Mouse (Mus musculus) limb, embryonic 11.5 days (tissue): ENCODE results near the gene Gm49380. TPM values are rescaled to one million over a fixed set of nuclear protein-coding genes. Genes with fewer than 3 reads are reported as not detected.

Experiments used
- ATAC-seq: fragments of 200-750 bp; cut with Nextera tagmentation; 2 replicates; pipeline ENCODE4 v1.8.0; 2017; ENCODE audit warnings: low read depth; ENCODE audit not compliant: insufficient number of reproducible peaks, low FRiP score, low TSS enrichment
- DNase-seq: peaks from one replicate; pipeline ENCODE4 v3.0.0-alpha.2; 2015; ENCODE audit warnings: low spot score
- H3K27ac ChIP-seq: fragments of 300-500 bp; sonication (generic); replicated peaks from 2 replicates; pipeline ENCODE4 v1.5.1; 2014; ENCODE audit warnings: low read depth, mild to moderate bottlenecking, low read length
- H3K27me3 ChIP-seq: fragments of 300-500 bp; sonication (generic); 2 replicates; pipeline ENCODE4 v1.6.1; 2014; ENCODE audit warnings: mild to moderate bottlenecking, low read length, mixed read lengths; ENCODE audit not compliant: control insufficient read depth, insufficient read depth
- H3K36me3 ChIP-seq: fragments of 300-500 bp; sonication (generic); 2 replicates; pipeline ENCODE4 v1.6.1; 2014; ENCODE audit warnings: mild to moderate bottlenecking, low read length, moderate library complexity, mixed read lengths; ENCODE audit not compliant: control insufficient read depth, insufficient read depth
- H3K4me1 ChIP-seq: fragments of 300-500 bp; sonication (generic); 2 replicates; pipeline ENCODE4 v1.6.1; 2014; ENCODE audit warnings: low read length, mixed read lengths; ENCODE audit not compliant: control insufficient read depth, insufficient read depth
- H3K4me2 ChIP-seq: fragments of 300-500 bp; sonication (generic); 2 replicates; pipeline ENCODE4 v1.6.1; 2014; ENCODE audit warnings: low read depth, mild to moderate bottlenecking, moderate library complexity; ENCODE audit not compliant: severe bottlenecking
- H3K4me3 ChIP-seq: fragments of 300-500 bp; sonication (generic); 2 replicates; pipeline ENCODE4 v1.5.1; 2014; ENCODE audit warnings: low read depth, low read length
- H3K9ac ChIP-seq: fragments of 300-500 bp; sonication (generic); 2 replicates; pipeline ENCODE4 v1.6.1; 2014; ENCODE audit warnings: mild to moderate bottlenecking, low read length
- H3K9me3 ChIP-seq: fragments of 300-500 bp; sonication (generic); 2 replicates; pipeline ENCODE4 v1.6.1; 2016; ENCODE audit warnings: low read length; ENCODE audit not compliant: control insufficient read depth
- WGBS: fragments of 180-500 bp; shearing (Covaris S2); extraction: QIAGEN DNeasy Blood & Tissue Kit; methylation state at CpG from one replicate; pipeline ENCODE4 v1.1.7; 2014; 5-methylcytosine and 5-hydroxymethylcytosine counted together
- polyA plus RNA-seq: library from polyadenylated mRNA; unstranded; fragments of >200 nt; fragmentation: Nextera tagmentation; extraction: Ambion mirVana; gene quantifications from 2 replicates; pipeline ENCODE4 v1.2.1, GENCODE M21; 2014

The Gm49380 gene
- polyA plus RNA-seq, 1 experiment from 2014 or later, result not detected

DNA sequence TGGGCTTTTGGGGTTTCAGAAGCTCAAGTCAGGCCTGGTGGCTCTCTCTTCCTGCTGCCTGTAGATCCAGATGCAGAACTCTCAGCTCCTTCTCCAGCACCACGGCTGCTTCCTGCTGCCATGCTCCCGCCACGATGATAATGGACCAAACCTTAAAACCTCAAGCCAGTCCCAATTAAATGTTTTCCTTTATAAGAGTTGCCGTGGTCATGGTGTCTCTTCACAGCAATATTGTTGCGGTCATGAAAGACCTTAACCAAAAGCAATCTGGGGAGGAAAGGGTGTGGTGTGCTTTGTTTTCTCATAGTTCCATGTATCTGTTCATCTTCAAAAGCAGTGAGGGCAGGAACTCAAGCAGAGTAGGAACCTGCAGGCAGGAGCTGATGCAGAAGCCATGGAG, 76.2 kb downstream of the Gm49380 start:
- Histone ChIP-seq H3K4me2 (no peak overlapping the region), H3K9ac (no peak overlapping the region), H3K27me3 (peaks cover under 1% of the 10 kb centered on the region; the same call in 1 of the 2 replicates), H3K27ac (no peak overlapping the region), H3K4me3 (no peak overlapping the region), H3K4me1 (no peaks in the 10 kb centered on the region), H3K9me3 (no peaks in the 10 kb centered on the region), H3K36me3 (no peaks in the 10 kb centered on the region)
- no peak for ATAC-seq
- WGBS, result 89% methylated on average over 5 of the region's 5 CpGs
- DNase-seq, result no peak

DNA sequence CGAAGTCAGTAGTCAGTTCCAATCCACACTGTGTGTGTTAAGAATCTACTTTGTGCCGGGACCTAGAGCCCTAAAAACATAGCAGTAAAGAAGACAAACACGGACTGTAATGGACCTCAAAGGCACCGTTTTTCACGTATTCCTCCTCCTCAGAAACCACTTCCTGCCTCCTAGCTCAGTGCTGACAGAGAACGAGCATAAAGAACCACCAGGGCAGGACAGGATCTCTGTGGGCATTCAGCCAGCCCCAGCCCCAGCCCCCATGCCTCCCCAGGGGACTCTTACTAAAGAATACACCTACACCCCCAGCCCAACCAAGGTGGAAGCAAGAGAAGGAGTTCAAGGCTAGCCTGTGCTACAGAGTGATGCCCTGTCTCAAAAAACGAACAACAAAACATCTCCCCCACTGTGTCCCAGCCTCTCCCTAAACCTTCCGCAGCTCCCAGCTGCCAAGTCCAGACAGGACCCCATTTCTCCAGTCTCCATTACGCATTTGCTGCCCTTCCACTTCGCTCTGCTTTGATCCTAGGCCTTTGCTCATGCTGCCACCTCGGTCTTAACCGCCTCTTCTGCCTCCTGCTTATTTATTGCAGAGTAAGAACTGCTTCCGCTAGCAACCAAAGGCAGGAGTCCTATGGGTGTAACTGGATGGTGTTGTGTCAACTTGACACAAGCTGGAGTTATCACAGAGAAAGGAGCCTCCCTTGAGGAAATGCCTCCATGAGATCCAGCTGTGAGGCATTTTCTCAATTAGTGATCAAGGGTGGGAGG, 79.2 kb downstream of the Gm49380 start:
- 65% methylated on average over 13 of the region's 13 CpGs for WGBS
- no peaks in the 10 kb centered on the region for H3K4me1 ChIP-seq
- H3K4me3 ChIP-seq, result no peak overlapping the region
- H3K9me3 ChIP-seq, result no peaks in the 10 kb centered on the region
- no peak overlapping the region for H3K9ac ChIP-seq
- no peak for ATAC-seq
- H3K36me3 ChIP-seq, result no peaks in the 10 kb centered on the region
- no peak for DNase-seq
- H3K27me3 ChIP-seq, result no peaks in the 10 kb centered on the region
- H3K4me2 ChIP-seq, result no peak overlapping the region
- no peak overlapping the region for H3K27ac ChIP-seq

DNA sequence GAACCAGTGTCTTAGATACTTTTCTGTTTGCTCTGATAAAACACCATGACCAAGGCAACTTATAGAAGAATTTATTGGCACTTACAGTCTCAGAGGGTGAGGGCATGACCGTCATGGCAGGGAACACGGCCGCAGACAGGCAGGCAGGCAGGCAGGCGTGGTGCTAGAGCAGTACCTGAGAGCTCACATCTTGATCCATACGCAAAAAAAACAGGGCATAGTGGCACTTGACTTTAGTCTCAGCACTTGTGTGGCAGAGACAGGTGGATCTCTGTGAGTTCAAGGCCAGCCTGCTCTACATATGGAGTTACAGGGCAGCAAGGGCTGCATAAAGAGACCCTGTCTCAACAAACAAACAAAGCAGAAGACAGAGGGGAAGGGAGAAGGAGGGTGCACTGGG, 80.0 kb downstream of the Gm49380 start:
- DNase-seq (no peak), ATAC-seq (no peak)
- no peak overlapping the region for H3K9ac ChIP-seq
- H3K36me3 ChIP-seq, result no peaks in the 10 kb centered on the region
- no peaks in the 10 kb centered on the region for H3K27me3 ChIP-seq
- 94% methylated on average over 5 of the region's 5 CpGs for WGBS
- no peak overlapping the region for H3K4me3 ChIP-seq
- no peaks in the 10 kb centered on the region for H3K4me1 ChIP-seq
- no peak overlapping the region for H3K27ac ChIP-seq
- no peaks in the 10 kb centered on the region for H3K9me3 ChIP-seq
- no peak overlapping the region for H3K4me2 ChIP-seq

DNA sequence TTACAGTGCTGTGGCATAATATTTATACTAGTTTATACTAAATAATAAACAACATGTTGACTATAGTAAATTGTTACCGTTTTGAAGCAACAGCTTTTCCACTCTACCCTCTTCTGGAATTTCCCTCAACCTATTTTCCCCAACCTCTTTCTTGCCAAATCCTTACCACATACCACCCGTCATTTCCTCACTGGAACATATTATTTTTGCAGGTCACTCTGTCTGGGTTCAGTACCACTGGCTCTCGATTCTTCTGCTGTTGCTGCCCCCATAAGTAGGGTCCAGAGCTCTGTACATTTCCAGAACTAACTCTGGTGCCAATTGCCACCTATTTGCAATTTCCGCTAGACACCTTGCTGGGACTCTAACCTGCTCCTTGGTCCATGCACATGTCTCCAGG, 81.4 kb downstream of the Gm49380 start:
- no peak for ATAC-seq
- Histone ChIP-seq H3K9me3 (no peaks in the 10 kb centered on the region), H3K4me3 (no peak overlapping the region), H3K4me1 (no peaks in the 10 kb centered on the region), H3K4me2 (no peak overlapping the region), H3K27ac (no peak overlapping the region), H3K27me3 (no peaks in the 10 kb centered on the region), H3K36me3 (no peaks in the 10 kb centered on the region), H3K9ac (no peak overlapping the region)
- DNase-seq, result no peak
- WGBS, result 86% methylated on average over 4 of the region's 4 CpGs

DNA sequence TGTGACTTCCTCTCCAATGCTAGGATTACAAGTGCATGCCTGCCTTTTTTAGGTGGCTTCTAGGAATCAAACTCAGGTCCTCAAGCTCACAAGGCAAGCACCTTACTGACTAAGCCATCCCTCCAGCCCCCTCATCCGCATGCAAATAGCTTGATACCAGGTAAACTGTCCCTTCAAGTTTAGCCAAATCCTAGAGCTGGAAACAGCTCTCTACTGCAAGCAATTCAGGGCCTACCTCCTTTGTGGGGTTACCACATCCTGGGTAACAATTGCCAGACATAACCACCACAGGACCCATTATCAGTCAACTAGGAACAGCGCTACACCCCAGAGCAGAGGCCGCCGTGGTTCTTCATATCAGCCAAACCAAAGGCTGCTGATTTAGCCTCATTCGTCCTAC, 82.2 kb downstream of the Gm49380 start:
- 80% methylated on average over 5 of the region's 5 CpGs for WGBS
- DNase-seq, result no peak
- H3K36me3 ChIP-seq, result no peaks in the 10 kb centered on the region
- H3K27ac ChIP-seq, result no peak overlapping the region
- H3K4me2 ChIP-seq, result no peak overlapping the region
- H3K9me3 ChIP-seq, result no peaks in the 10 kb centered on the region
- ATAC-seq, result no peak
- no peak overlapping the region for H3K4me3 ChIP-seq
- H3K4me1 ChIP-seq, result no peaks in the 10 kb centered on the region
- no peaks in the 10 kb centered on the region for H3K27me3 ChIP-seq
- no peak overlapping the region for H3K9ac ChIP-seq

DNA sequence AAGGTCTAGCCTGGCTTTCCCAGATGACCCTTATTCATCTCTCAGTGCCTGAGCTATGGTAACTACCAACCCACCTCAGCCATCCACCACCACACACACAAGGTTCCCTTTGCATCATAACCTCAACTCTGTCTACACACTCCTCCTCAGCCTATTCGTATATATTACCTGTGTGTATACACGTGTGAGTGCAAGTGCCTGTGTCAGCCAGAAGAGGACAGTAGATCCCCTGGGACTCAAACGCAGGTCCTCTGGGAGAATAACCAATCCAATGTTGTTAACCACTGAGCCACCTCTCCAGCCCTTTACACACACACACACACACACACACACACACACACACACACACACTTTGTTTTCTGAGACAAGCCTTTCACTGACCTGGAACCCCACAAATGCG, 82.7 kb downstream of the Gm49380 start:
- no peaks in the 10 kb centered on the region for H3K27me3 ChIP-seq
- H3K9ac ChIP-seq, result no peak overlapping the region
- DNase-seq (no peak), ATAC-seq (no peak)
- 93% methylated on average over 4 of the region's 4 CpGs for WGBS
- no peak overlapping the region for H3K4me2 ChIP-seq
- no peaks in the 10 kb centered on the region for H3K36me3 ChIP-seq
- no peak overlapping the region for H3K4me3 ChIP-seq
- no peaks in the 10 kb centered on the region for H3K4me1 ChIP-seq
- H3K9me3 ChIP-seq, result no peaks in the 10 kb centered on the region
- H3K27ac ChIP-seq, result no peak overlapping the region

DNA sequence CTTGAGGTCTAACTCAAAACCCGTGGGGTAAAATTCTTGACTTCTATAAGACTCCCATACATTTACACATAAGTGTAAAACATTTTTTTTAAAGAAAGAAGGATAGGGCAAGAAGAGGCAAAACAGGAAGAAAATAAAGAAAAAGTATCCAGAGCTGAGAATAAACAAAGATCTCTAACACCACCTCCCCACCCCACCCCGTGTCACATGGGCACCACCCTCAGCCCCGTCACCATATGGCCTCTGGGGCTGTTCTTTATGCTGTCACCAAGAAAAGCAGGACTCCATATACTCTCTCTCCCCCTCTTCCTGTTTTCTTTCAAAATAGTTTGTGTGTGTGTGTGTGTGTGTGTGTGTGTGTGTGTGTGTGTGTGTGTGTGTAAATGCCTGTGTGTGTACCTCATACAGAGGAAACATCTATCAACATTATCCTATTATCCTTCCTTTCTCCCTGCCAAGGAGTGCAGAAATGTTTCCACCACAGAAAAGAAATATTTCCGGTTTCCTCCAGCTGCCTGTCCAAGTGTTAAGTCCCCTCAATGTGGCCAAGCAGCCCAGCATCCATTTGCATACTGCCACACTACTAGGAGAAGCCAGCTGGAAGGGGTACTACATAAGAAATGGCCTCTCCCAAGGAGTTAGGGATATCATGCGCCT, 83.6 kb downstream of the Gm49380 start:
- DNase-seq, result no peak
- Histone ChIP-seq H3K9ac (no peak overlapping the region), H3K9me3 (no peaks in the 10 kb centered on the region), H3K27ac (no peak overlapping the region), H3K4me2 (no peak overlapping the region), H3K4me1 (no peaks in the 10 kb centered on the region), H3K4me3 (no peak overlapping the region), H3K27me3 (no peaks in the 10 kb centered on the region), H3K36me3 (no peaks in the 10 kb centered on the region)
- WGBS, result 54% methylated on average over 5 of the region's 5 CpGs
- ATAC-seq, result no peak

DNA sequence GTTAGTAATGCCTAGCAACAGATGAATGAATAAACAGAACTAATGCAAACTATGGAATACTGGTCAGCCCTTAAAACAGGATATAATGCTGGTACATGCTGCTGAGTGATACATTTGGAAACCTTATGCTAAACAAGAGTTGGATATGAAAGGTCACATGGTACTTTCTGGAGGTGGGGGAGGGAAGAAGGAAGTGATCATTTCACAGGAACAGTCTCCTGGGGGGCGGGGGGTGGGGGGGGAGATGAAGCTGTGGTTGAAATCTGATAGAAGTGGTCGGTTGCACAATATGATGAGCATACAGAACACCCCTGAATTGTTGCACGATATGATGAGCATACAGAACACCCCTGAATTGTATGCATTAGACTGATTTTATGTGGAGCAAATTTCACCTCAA, 89.2 kb downstream of the Gm49380 start:
- no peak overlapping the region for H3K4me3 ChIP-seq
- no peak overlapping the region for H3K4me2 ChIP-seq
- no peaks in the 10 kb centered on the region for H3K4me1 ChIP-seq
- no peaks in the 10 kb centered on the region for H3K27me3 ChIP-seq
- 74% methylated on average over 3 of the region's 3 CpGs for WGBS
- H3K9ac ChIP-seq, result no peak overlapping the region
- no peaks in the 10 kb centered on the region for H3K36me3 ChIP-seq
- H3K27ac ChIP-seq, result no peak overlapping the region
- ATAC-seq (no peak), DNase-seq (no peak)
- no peaks in the 10 kb centered on the region for H3K9me3 ChIP-seq
